Mouse (Mus musculus) embryo, embryonic 11.5 days (tissue): ENCODE results near the gene AB124611.
A peak's percentile ranks its signal among the peaks of the same experiment; 100 is the strongest.
"Not testable (repeated sequence)": the region's sequence is repeated elsewhere in the genome, so short reads cannot be mapped to it uniquely, and the experiment has no call there.

Experiments
- DNase-seq: peaks from one replicate; pipeline ENCODE4 v3.0.0-alpha.2; 2012; ENCODE audit warnings: low read depth, low spot score

Gene AB124611

DNA sequence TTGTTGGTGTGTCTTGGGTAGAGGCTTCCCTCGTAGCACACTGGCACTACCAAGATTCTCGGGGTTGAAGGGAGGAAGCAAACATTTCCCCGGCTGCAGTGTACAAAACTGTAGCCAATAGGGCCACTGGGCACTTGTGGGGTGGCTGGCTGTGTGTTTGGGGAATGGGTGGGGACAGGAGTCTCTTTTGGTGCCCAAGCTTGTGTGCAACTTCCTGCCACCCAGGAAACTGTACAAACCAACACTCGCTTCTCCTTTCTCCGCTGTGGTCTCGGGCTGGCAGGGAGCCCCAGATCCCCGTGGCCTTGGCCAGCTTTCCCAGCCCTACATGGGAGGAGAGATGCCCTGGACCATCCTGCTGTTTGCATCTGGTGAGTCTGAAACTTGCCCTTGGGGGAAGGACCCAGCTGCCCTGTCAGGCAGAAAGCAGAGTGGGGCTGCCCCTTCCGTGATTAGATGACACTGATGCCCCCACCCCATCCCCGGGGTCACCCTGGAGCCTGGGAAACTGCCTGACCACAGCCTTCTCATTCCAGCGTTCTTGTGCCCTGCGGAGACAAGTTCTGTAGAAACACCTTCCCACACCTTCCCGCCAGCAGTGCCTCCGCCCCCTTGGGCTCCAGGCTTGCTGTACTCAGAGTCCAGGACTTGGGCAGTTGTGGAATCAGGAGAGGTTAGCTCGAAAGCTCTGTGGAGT, at the start of gene AB124611:
Gene AB124611 (plus strand): TSS at position 240 of the 697 bp plus-strand sequence.
- DNase-seq, result no peak

DNA sequence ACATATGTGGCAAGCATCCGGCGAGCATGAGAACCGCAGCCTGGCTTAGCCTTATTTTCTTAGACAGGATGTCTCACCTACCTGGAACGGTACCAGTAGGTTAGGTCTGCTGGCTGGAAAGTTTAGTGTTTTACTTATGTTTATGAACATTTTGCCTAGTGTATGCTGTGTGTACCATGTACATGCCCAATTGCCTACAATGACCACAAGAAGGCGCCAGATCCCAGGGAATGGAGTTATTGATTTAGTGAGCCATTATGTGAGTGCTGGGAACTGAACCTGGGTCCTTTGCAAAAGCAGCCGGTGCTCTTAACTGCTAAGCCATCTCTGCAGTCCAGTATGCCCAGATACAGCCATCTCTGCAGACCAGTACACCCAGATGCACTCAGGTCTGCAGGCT, 48.3 kb upstream of the AB124611 start:
- DNase-seq, result no peak

DNA sequence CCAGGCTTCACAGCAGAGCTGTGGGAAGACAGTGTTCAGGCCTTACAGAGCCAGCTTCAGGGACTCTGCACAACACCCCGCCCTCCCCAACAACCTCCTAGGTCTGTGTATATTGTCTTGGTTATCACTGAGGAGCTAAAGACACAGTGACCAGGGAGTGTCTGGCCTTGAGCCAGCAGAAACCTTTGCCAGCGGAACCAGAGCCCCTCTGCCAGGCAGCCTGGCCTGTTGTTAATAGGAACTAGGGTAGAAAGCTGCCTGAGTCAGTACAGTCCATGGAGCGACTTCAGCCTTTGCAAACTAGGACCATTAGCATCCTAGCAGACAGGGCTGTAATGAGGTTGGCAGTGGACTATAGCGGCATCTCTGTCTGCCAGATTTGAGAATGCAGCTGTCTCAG, 41.9 kb upstream of the AB124611 start:
- no peak for DNase-seq

DNA sequence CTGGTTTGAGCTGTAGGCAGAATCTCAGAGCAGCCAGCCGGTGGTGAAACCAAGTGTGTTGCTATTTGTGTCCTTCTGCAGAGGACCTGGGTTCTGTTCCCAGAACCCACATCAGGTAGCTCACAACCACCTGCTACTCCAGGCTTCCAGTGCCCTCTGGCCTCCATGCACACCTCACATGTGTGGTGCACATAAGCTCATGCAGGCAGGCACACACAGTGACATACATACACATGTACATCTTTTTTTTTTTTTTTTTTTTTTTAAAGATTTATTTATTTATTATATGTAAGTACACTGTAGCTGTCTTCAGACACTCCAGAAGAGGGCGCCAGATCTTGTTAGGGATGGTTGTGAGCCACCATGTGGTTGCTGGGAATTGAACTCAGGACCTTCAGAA, 37.7 kb upstream of the AB124611 start:
- DNase-seq, result not testable (repeated sequence)

DNA sequence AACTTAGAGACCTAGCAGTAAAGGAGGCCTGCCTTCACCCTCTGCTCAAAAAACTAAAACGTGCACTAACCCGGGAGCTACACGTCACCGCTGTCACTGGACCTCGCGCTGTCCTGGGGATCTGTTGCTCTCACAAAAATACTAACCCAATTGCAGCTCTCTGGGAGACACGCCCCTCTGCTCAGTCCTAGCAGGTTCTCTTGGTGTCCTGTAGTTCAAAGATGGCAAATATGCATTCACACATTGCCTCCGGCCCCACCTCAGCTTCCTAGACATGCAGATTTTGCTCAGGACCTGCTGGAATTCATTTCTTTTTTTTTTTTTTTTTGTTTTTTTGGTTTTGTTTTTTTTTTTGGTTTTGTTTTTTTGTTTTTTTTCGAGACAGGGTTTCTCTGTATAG, 35.3 kb upstream of the AB124611 start:
- no peak for DNase-seq

DNA sequence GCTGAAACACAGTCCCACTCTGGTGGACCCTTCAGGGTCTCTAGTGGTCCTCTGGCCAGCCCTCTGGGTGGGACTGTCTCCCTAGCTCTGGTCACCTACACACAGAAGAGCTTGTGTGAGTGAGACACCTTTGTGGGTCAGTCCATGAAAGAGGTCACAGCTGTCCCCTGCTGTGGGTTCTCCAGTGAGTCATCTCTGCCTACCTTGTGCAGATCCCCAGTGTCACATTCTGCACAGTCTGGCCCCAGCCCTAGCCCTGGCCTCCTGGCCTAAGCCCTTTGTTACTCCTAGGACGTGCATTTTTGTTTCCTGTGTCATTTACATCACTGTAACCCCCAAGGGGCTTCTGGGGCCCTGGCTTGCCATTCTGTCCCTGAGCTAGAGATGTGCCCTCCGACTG, 32.1 kb upstream of the AB124611 start:
- DNase-seq, result no peak

DNA sequence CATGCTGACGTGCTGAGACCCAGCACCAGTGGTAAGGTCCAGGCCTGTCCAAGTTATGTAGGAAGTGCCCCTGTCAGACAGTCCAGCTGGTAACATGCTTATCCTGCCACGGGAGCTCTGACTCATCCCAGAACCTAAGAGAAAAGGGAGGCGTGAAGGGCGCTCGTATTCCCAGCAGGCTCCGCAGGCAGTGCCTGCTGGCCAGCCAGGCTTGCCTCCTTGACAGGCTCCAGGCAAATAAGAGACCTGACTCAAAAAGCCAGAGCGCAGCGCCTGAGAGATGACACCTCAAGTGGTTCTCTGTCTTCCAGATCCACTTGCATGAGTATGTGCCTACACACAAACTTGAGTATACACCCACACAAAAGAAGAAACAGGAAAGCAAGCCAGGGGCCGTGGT, 31.2 kb upstream of the AB124611 start:
- no peak for DNase-seq

DNA sequence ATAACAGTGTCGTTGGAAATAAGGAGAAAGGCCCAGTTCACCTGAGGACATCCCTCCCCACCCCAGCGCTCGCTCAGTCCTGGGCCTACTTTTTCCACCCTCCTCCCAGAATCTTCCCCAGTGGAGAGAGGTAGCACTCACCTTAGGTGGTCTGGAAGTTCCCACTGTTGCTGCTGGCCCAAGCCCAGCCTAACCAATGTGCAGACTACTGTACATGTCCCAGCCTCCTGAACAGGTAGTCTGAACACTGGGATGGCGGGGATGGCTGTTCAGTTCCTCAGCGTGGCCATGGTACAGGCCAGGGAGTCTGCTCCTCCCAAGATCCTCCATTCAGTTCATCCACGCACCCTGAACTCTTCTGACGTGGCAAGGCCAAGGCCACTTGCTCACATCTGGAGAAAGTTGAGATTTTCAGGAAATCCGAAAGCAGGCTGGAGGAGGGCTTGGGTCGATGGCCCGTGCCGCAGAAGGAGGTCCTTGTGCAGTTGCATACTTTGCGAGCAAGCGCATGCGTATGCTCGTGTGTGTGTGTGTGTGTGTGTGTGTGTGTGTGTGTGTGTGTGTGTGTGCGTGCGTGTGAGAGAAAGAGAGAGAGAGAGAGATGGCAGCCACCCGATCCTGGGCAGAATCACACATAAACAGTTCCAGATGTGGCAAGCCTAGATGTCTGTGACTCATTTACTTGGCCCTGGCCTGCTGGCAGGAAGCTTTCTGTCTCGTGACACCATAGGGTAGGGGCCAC, 29.5 kb upstream of the AB124611 start:
- DNase-seq, result peak; percentile 49

DNA sequence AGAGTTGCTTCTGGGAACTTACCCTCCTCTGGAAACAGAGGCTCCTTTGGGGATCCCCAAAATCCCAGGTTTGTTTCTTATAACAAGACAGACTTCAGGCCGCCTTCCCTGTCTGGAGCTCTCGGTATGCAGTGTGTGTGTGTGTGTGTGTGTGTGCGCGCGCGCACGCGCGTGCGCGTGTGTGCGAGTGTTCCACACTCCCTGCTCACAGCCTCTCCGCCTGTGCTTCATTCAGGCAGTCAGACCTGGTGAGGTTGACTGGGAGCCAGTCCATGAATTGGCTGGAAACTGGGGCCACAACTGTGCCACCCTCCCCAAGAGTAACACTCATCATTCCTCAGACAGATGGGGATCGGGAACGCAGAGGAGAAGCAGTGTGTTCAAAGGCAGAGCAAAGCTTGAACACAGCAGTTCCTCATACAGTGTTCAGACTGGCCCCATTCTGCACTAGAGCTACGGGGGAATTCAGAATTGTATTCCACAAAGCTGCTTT, 28.9 kb upstream of the AB124611 start:
- no peak for DNase-seq

DNA sequence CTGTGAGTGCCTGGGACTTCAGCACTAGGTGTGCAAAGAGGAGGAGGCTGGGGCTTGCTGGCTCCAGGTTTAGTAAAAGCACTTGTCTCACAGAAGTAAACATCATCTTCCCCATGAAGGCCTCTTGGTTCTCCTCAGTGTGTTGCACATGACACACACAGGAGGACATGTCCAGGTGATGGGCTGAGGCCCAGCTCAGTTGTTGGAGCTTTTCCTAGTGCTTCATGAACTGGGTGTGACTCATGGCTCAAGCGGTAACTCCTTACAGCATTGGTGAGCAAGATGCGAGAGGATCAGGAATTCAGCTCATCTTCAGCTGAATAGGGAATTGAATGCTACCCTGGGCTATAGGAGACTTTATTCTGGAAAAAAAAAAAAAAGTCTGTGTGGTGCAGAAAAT, 28.3 kb upstream of the AB124611 start:
- no peak for DNase-seq

DNA sequence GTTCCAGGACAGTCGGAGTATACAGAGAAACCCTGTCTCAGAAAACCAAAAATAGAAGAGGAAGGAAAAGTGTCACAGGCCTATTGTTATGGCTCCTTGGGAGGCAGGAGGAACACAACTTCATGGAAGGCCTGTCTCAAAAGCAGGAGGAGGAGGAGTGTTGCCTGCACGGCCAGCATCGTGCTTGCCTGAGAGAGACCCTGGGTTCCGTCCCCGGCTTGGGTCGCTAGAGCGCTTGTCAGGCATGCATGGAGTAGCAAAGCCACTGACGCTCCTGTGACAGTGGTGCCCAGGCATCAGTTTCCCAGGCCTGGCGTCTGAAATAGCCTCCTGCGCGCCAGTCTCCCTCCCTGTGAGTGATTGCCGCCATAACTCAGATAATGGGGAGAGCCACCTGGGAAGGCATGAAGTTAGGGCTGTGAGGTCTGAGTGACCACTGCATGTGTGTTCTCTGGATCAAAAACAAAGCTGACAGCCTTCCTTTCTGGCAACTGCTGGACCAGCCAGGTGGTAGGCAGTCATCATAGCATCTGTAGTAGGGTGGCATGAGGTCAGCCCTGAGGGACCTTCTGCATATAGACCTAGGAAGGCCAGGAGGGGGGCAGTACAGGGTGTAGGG, 27.6 kb upstream of the AB124611 start:
- no peak for DNase-seq

DNA sequence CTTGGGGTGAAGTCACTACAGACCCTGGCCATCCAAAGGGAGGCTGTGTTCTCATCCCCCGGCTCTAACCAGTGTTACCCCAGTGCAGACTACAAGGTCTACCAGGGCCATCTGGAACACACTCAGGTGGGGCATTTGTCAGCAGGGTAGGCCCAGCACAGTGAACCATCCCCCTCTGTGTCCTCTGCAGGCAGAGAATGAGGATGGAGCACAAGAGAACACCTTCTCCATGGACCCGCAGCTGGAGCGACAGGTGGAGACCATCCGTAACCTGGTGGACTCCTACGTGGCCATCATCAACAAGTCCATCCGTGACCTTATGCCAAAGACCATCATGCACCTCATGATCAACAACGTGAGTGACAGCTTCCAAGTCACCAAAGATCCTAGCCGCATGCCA, 22.6 kb upstream of the AB124611 start:
- no peak for DNase-seq

DNA sequence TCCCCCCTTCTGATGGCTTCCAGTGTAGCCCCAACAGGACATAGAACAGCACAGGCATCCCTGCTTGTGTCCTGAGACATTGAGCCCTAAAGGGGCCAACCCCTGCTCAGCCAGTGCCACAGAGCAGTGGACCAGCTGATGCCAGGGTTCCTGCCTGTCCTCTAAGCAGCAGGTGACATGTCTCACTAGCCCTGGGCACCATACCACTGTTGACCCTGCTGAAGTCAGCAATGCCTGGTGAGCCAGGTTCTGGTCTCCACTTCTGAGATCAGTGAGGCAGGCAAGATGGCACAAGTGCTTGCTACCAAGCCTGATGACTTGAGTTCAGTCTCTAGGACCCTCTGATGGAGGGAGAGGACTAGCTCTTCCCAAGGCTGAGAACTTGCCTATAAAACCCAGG, 20.2 kb upstream of the AB124611 start:
- no peak for DNase-seq

DNA sequence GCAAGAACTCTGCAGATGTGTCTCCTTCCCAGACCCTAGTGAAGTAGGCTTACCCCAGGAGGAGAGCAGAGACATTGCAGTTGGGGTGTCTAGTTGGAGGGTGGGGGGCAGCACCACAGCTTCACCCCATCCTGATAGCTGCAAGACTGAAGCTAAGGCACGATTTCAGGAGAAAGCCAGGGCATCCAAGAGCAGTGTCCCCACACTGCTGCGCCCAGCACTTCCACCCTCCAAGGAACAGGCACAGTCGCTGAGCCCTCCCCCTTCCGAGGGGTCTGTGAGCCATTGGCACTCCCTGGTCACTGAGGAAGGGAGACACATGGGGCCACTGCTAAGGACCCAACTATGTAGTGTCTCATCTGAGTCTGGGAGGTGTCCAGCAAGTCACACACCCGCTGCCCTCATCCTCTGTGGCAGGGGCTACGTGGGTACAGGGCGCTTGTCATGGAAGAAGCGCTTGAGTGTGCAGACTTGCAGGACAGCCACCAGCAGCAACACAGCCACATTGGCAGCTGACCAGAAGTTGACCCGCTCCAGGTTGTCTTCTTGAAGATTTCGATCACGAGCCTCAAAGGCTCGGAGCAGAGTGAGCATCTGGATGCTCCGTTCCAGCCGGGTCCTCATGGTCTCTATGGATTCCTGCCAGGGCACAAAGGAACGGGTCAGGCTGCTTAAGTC, 18.1 kb upstream of the AB124611 start:
- DNase-seq, result no peak

DNA sequence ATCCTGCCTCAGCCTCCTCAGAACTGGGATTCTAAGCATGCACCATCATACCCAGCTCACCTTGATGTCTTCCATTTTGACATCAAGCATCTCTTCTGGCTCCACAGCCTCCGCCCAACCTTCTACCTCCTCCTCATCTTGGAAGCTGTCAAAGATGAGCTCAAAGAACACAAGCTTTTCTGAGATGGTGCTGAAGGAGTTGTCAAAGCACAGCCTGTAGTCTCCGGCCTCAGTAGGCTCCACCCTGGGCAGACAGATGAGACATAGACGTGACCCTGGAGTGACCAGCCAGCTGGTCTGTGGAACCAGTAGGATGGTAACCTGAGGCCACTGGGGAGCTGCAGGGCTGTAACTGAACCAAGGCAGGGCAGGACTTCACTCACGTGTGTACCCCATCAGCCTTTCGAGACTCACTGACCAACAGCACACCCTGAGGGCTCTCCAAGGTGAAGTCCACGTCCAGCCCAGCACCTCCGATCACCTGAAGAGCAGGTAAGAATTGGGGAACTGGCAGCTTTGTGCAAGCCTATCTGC, 17.0 kb upstream of the AB124611 start:
- no peak for DNase-seq

DNA sequence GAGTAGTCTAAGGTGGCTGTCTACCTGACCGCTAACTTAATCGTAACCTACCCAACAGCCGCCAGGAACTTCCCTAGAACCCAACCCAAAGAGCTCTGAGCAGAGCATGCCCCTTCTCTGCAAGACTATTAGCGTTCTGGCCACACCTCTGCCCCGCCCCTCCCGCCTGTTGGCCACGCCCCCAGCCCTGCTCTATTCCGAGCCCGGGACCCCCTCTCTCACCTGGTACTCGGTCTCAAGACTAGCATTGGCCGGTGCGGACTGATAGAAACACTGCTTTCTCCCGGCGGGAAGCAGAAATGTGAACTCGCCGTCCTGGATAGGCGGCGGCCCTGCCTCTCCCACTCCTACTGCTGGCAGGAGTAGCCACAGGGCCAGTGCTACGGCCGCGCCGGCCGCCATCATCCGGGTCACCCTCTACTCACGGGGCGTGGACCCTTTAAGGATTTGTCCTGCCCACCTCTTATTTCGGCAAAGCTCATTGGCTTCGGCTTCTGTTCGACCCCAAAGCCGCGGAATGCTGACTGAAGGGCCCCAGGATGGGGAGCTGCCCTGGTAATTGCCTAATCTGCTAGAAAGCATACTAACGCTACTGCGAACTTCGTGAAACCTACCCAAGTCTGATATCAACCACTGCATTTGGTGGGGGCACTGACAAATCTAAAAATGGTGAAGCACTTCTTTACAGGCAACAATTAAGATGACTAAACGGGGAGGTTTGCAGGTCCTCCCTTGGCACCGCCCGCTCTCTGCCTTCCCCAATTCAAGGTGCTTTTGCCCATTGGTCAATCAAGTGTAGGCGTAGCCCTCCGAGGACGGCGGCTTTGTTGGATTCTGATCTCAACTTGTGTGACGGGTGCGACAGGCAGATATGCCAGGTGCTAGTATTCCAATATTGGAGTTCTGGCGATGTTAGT, 15.9 kb upstream of the AB124611 start, which contains the start of gene Tmed1:
Gene Tmed1 (minus strand): TSS at position 481 of the 917 bp plus-strand sequence.
- peak; percentile 90 for DNase-seq

DNA sequence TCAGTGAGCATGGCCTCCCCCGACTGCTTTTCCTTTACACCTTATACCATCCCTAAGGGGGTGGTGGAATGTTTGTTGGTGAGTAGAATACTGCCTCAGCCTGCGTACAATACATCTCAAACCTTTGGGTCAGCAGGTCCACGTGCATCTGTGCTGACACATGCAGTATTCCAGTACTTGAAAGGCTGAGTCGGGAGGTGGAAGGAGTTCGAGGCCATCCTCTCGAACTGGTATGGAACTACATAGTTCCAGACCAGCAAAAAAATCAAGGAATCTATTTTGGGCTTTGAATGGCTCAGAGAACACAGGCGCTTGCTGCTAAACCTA, 15.3 kb upstream of the AB124611 start:
- DNase-seq, result no peak

DNA sequence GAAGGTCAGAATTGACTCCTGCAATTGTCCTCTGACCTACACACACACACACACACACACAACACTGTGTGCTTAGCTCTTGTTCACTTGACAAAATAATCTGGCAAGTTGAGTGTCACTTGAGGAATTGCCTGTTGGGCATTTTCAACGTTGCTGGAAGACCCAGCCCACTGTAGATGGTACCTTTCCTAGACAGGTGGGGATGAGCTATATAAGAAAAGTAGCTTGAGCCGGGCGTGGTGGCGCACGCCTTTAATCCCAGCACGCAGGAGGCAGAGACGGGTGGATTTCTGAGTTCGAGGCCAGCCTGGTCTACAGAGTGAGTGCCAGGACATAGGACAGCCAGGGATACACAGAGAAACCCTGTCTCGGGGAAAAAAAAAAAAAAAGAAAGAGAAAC, 14.9 kb upstream of the AB124611 start:
- no peak for DNase-seq

DNA sequence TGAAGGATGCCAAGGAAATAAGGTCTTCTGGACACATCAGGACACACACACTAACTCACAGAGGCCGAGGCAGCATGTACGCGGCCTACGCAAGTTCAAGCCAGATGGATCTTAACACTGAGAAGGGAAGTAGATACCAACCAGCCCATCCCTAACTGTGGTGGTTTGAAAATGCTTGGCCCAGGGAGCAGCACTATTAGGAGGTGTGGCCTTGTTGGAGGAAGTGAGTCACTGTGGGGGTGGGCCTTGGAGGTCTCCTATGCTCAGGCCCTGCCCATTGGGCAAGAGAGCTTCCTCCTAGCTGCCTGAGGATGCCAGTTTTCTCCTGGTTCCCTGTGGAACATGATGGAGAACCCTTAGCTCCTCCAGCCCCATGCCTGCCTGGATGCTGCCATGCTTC, 12.5 kb upstream of the AB124611 start:
- DNase-seq, result no peak

DNA sequence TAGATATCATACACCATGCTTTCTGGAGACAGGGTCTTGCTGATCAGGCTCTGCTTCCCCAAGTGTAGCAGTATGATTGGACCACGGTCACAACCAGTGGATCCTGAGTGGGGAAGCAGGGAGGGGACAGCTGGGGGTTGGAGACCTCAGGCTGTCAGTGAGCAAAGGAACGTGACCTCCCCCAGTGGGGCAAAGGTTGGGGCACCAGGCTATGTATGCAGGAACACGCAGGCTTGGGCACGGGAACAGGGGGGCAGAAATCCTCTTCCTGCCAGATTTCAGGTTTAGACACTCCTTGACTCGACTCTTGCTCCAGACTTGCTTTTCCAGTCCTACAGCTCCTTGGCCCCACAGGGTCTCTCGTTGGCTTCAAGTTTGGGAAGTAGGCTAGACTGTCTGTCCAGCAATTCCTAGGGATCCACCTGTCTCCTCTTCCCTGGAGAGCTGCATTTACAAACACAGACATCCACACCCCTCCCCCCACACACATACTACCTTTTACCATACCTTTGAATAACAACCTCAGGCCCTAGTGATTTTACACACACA, 8.0 kb upstream of the AB124611 start:
- no peak for DNase-seq

DNA sequence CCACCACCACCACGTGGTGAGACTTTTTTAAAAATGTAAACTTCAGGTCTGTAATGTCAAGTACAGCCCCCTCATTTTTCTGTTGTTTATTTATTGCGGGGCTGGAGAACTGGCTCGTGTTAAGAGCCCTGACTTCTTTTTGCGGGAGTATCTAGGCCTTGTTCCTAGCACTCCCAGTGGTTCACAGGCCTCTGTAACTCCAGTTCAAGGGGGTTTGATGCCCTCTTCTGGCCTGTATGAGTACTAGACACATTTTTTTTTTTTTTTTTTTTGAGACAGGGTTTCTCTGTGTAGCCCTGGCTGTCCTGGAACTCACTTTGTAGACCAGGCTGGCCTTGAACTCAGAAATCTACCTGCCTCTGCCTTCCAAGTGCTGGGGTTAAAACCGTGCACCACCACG, 7.3 kb upstream of the AB124611 start:
- not testable (repeated sequence) for DNase-seq
